Mouse (Mus musculus) CD8-positive naive resting alpha-beta T cell, adult 2 months (primary cell): Measurements from ENCODE around the gene Wfdc11.
"Not testable (repeated sequence)": the region's sequence is repeated elsewhere in the genome, so short reads cannot be mapped to it uniquely, and the experiment has no call there.

ENCODE experiments used
- DNase-seq, 2 experiments: peaks; one replicate each; pipeline ENCODE4 v3.0.0; 2022; ENCODE audit warnings: low read depth in 2 of 2, low spot score in 2 of 2

Gene Wfdc11

DNA sequence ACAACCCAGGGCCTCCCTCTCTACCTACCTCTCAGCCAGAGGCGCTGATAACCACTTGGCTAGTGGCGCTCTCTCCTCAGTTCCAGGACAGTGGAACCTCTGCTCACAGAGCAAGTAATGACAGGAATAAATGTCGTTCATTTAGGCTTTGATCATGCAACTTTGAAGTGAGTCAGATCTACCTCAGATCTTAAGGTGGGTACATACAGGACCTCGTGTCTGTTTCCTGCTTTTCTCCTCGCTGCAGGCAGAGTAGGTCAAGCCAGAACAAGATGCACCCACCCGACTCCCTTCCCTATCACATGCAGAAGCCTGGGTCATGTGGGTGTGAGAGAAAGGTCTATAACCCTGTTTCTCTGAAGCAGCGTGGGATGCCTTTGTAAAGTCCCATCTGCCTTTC lies at the start of gene Wfdc11:
Wfdc11 (minus strand) TSS at position 101 of the 400 bp plus-strand sequence.
- no peak for DNase-seq

DNA sequence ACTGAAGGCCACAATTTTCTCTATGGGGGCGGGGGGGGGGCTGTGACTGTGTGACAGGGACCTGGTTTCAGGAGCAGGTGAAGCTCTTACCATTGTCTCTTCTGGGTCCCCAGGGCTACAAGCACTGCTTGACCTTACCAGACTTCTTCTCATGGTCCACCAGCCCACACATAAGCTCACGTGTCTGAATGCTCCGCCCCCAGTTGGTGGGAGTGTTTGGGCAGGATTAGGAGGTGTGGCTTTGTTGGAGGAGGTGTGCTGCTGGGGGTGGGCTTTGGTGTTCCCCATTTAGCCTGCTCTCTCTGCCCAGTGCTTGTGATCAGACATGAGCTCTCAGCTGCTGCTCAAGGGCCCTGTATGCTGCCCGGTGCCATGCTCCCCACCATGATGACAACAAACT lies 49.4 kb upstream of the Wfdc11 start:
- DNase-seq, result no peak

DNA sequence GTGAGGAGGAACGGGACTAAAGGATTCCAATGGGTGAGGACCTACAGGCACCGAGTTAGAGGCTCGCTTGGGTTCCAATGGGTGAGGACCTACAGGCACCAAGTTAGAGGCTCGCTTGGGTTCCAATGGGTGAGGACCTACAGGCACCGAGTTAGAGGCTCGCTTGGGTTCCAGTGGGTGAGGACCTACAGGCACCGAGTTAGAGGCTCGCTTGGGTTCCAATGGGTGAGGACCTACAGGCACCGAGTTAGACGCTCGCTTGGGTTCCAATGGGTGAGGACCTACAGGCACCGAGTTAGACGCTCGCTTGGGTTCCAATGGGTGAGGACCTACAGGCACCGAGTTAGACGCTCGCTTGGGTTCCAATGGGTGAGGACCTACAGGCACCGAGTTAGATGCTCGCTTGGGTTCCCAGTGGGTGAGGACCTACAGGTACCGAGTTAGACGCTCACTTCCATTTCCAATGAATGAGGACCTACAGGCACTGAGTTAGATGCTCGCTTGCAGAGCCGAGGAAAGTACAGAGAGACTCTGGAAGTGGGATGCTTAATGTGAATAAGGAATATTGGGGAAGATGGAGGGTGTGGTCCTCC lies 42.4 kb upstream of the Wfdc11 start:
- DNase-seq, result not testable (repeated sequence)

DNA sequence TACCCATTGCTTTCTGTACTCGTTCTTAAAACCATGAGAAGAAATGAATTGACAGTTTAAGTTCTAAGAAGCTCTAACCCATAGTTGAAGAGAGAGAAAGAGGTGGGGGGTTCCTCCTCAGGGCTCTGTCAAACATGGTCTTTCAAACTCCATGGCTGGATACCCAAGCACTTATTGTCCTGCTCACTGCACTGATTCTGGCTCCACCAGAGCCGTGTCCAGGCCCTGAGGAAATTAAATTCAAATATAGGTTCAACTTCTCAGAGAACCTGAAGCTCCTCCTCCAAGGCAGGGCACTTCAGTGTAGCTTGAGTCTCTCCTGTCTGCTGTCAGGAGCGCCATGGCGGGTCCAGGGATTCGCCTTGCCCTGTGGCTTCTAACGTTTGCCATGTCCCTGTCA lies 41.1 kb upstream of the Wfdc11 start, which contains the start of gene Spint5:
Spint5 (plus strand) TSS at position 301 of the 400 bp plus-strand sequence.
- DNase-seq, result no peak

DNA sequence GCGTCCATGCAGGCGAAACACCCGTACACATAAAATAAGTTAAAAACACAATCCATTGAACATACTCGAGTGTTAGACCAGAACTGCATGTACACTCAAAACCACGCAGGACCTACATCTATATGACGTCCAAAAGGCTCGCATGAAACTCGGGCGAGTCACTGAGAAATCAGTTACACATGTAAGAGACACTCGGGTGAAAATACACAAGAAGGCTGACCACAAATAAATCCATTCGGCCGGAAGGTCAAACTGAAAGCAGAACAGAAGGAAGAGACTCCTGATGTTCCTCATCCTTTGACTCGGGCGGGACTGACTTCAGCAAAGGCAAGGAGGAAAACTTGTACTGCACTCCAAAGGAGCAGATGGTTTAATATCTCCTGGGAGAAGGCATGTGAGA lies 32.1 kb upstream of the Wfdc11 start:
- no peak for DNase-seq

DNA sequence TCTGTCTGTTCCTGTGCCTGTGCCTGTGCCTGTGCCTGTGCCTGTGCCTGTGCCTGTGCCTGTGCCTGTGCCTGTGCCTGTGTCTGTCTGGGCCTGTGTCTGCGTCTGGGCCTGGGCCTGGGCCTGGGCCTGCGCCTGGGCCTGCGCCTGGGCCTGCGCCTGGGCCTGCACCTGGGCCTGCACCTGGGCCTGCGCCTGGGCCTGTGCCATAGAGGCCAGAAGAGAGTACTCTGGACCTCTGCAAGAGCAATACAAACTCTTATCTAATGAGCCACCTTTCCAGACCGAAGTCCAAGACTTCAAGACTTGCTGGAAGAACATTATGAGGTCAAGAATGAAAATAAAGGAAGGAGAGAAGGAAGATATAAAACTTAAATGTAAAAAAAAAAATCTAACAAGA lies 31.4 kb upstream of the Wfdc11 start:
- no peak for DNase-seq

DNA sequence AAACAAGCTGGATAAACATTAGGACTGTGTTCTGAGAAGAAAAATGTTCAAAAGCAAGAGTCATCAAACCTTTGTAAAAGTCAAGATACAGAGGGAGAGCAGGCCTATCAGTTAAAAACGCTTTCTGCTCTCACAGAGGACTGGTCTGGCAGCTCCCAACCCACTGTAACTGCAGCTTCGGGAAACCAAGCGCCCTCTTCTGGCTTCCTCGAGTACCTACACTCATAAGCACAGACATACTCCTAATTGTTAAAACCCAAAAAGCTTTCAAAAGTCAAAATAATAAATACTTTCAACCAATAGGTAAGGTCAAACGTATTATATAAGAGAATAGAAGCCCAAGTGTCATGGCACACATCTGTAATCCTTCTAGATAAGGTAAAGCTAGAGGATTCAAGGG lies 30.3 kb upstream of the Wfdc11 start:
- no peak for DNase-seq

DNA sequence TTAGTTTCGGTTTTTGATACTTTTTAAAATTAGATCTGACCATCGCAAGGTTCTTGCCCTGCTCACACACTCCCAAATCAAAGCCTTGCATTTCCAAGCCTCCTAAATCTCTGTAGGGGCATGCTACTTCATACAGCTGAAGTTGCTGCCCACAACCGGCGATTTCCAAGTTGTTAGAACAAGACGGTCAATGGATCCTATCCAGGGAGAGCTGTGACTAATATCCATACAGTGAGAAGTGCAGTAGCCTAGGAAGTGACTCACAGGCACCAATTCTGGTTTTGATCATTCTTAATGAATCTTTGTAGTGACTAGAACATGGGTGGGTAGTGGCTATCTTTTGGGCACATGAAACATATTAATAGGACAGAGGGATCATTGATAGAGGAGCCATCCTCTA lies 27.9 kb upstream of the Wfdc11 start:
- DNase-seq, result no peak

DNA sequence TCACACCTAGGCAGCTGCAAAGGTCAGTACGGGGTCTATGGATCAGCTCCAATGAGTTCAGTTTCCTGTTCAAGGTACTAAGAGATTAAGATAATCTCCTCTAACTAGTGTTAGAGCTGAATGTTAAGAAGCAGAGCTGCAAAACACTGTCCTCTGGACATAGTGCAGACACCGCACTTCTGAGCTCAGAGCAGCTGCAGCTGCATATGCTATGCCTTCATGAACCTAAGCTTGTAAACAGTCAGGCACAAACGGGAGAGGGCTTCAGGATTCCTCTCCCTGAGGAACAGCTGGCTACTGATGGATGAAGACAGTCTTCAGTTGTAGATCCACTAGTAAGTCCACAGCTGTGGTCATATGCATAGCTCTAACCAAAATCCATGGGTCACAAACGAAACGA lies 27.1 kb upstream of the Wfdc11 start:
- no peak for DNase-seq

DNA sequence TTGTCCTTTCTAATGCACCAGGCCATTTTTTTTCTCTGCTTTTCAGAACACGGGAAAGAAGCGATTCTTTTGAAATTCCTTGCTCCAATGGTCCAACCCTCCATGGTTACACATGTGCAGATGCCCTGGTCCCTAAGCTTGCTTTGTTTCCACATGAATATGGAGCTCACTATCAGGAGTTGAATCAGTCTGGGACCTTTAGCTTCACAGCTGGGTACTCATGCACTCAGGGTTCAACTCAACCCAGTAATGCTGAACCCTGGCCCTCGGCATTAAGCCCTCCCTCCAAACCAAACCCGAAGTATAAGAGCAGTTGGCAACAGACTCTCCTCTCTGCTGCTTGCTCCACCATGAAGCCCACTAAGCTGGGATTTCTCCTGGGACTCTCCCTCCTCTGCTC lies 24.3 kb upstream of the Wfdc11 start, which contains the start of gene Spint4:
Spint4 (plus strand) TSS at position 301 of the 400 bp plus-strand sequence.
- DNase-seq, result no peak

DNA sequence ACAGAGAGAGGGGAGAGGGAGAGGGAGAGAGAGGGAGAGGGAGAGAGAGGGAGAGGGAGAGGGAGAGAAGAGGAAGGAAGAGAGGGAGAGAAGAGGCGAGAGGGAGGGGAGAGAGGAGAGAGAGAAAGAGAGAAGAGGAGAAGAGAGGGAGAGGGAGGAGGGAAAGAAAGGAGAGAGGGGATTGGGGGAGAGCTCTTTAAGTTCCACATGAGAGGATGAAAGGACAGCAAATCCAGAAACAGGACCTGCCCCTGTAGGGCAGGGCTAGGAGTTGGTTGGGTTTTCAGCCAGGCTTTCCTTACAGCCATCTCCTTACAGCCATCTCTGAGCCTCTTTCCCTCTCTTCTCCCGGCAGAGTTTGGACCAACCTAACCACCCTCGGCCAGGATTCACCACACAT lies 10.9 kb upstream of the Wfdc11 start, which contains the start of gene Wfdc13:
Wfdc13 (plus strand) TSS at position 301 of the 400 bp plus-strand sequence.
- no peak for DNase-seq

DNA sequence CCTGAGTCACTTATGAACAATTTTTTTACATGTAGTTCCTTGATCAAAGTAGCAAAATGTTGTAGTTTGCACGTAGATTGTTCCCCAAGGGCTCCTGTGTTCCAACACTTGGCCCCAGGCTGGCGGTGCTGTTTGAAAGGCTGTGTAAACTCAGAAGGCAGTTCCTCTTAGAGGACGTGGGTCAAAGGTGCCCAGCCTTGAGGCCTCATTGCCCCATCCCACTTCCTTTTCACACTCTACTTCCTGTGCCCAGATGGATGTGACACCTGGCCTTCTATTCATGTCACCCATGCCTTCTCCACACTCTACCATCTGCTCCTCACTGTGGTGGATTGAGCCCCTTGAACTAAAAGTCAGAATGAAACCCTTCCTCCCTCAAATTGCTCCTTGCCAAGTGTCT lies 6.0 kb upstream of the Wfdc11 start:
- no peak for DNase-seq

DNA sequence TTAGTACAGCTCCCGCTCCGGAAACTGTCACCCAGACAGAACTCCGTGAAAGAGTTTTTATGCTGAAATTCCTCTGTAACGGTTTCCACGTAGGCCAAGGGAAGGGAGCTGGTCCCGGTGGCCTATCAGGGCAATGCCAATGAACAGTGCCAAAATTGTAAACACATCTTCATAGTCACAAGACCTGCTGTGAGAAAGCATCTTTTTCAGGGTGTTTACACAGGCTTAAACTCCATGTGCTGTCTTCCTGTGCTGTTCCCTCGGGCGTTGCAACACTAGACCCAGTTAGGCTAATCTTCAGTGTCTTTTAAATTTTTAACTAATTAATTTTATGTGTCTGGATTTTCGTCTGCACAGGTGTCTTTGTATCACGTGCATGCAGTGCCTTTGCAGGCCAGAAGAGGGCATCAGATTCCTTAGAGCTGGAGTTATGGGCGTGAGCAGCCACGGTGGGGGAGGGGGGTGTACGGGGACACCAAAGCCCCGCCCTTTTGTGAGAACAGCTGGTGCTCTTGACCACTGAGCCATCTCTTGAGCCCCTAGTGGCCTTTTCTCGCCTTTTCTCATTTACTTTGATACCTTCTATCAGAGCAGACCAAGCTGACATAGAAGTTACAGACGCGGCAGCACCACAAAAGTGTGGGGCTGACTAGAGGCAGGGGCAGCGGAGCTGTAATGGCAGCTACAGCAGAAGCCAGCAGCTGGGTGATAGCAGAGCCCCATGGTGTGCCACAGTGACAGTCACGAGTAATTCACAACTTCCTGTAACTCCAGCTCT lies 5.2 kb upstream of the Wfdc11 start:
- peak; percentile 20 to 53 for DNase-seq

DNA sequence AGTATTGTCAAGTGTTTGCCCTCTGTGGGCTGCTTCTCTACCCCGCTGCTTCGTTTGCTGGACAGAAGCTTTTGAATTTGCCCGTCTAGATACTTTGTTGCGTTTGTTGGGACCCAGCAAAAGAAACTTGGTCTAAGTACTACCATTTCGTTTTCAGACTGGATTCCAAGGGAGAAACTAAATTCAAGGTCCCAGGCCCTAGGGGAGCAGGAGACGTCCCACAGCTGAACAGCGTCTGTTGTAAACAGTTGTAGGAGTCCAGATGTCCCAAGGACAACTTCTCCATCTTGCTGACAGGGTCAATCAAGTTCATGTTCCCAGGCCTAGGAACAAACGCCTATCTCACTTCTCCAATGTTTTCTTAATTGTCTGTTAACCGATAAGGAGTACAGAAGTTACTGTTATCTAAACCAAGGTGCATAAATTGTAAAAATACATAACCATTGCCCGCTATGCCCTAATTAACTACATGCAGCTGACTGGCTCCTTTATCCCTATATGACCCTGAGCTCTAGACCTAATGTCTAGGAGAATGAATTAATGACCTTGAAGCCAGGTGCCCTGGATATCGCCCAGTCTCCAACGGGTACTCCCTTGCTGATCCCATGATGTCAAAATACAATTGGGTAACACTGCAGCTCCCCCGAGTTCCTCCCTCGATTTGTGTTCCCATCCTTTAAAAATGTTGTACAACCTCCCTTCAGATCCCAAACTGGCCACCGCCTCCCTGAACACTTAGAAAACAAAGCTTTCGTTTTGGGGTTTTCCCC lies 3.2 kb upstream of the Wfdc11 start:
- no peak for DNase-seq

DNA sequence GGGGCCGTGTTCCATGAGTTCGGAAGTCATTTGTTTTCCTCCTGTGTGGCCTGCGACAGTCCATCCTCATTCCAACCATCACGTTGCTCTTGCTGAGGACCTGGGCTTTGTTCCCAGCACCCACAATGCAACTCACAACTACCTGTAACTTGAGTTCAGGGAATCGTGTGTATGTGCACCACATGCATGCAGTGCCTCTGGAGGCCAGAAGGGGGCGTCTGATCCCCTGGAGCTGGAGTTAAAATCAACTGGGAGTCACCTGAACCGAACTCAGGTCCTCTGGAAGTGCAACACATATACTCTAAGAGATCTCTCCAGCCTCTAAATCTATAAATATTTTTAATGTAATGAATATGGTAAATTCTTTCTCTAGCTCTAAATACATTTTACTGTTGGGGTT lies 2.2 kb upstream of the Wfdc11 start:
- no peak for DNase-seq

DNA sequence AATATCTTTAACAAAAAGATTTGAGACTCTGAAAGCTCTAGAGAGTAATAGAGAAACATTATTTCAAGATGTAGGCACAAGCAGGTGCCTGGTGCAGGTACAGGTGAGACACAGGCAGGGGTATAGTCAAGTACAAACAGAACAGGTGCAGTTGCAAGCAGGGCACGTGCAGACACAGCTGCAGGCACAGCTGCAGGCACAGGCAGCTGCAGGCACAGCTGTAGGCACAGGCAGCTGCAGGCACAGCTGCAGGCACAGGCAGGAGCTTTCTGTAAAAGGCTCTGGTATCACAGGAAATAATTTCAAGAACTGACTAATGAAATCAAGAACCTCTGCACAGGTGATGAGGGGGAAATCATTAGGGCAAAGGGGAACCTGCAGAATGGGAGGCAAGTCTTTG lies 2.9 kb downstream of the Wfdc11 start:
- no peak for DNase-seq

DNA sequence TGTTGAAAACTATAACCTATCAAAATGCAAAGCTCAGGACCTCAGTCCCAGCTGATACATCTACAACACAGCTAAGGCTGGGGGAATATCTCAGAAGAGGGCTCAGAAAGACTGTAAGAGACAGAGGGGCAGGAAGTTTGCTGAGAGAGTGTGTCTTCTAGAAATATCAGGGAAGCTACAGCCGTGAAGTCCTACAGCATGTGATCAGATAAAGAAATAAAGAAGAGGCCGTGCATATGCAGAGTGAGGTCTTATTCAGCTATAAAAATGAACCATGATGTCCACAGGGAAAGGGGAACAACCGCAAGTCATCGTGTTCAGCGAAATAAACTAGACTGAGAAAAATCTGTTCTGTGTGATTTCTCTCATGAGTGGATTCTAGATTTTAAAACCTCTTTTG lies 3.6 kb downstream of the Wfdc11 start:
- DNase-seq, result no peak

DNA sequence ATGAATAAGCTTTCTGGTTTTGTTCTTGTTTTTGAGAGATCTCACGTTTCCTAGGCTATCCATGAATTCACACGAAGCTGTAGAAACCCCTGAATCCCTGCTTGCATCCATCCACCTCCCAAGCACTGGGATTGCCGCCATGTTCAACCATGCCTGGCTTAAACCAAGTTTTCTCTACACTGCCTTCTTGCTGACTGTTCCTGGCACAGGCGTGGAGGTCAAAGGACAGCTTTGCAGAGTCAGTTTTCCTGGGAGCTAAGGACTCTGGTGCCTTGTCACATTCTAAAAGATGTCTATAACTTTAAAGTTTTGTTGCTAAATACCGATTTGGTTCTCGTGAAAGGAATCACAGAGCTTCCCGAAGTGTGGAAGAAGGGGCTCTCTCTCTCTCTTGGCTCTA lies 9.0 kb downstream of the Wfdc11 start:
- no peak for DNase-seq

DNA sequence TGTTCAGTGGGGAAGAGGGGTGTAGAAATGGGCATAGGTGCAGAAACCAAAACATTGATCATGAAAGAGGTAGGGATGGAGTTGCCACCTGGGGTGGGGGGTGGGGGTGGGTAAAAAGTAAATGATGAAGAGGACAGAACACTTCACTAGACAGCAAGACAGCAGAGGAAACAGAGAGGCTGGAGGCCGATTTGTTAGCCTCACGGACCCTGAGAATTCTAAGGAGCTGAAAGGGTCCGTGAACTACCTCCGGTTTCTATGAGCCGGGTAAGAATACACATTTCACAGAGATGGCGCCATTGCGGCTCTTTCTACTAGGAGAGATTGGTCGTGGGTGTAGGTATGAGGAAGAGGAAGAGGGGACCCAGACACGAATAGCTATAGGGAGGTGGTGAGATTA lies 17.4 kb downstream of the Wfdc11 start, which contains the start of gene Wfdc9:
Wfdc9 (minus strand) TSS at position 101 of the 400 bp plus-strand sequence.
- no peak for DNase-seq

DNA sequence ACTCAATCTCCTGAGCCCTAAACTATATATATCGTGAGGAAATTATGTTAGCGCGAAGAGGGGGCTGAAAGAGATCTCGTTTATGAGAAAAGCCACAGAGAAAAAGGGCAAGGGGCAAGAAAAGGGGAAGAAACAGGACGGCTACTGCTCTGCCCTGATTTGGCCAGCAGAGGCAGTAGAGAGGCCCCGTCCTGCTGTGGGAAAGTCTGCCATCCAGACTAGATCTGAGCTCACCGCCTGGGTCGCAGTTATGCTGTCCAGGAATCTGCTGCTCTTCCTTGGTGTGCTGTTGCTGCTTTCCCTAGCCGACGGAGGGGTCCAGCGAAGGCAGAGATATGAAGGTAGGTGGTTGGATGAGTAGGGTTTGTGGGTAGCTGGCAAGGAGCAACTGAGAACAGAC lies 18.0 kb downstream of the Wfdc11 start, which contains the start of gene Wfdc10:
Wfdc10 (plus strand) TSS at position 189 of the 400 bp plus-strand sequence.
- DNase-seq, result peak in 1 of 2 experiments; percentile 24

DNA sequence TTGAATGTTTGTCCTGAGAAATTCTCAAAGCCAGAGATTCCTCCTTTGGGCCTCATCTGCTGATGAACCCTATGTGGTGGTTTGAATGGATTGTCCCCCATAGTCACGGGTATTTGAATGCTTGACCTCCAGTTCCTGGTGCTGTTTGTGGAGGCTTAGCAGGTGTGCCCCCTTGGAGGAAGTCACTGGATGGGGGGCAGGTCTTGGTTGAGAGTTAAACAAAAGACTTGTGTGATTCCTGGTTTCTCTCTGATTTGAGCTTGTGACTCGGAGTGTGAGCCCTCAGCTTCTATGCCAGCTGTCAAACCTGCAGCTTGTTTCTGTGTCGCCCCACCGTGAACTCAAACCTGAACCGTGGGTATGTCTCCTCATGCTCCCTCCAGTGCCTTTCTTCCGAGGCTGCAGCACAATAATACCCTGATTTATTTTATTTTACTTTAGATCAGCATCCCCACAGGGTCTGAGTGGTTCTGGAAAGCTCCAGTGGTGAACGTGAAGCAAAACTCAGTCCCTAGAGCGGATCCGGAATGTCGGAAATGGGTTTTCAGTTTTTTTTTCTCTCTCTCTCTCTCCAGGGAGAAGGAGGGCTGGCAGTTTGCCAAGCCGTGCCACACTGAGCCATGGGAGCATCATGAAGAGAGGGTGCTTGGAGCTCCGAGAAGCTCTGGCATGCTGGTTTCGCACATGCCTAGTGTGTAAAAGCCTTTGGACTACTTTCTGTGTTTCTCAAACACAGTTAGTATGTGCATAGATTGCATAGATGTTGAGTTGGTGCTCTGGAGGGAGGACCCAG lies 31.8 kb downstream of the Wfdc11 start:
- DNase-seq, result no peak
